Mouse (Mus musculus) C2C12 (cell line): ENCODE measurements at regions not wholly inside any gene's neighbourhood (a gene's known extent, or its start where the extent isn't known, plus 50 kb on each side); places are given as distances from the start of the nearest gene placed in this dataset.

Experiments
- H3K27me3 ChIP-seq: one replicate; pipeline ENCODE4 v1.6.1; 2011; ENCODE audit not compliant: control insufficient read depth, insufficient read depth, insufficient read length
- H3K36me3 ChIP-seq: one replicate; pipeline ENCODE4 v1.6.1; 2011; ENCODE audit not compliant: control insufficient read depth, insufficient read depth
- H3K4me3 ChIP-seq: one replicate; pipeline ENCODE4 v1.5.1; 2011; ENCODE audit warnings: mild to moderate bottlenecking, control low read depth; ENCODE audit not compliant: poor library complexity, insufficient read depth, severe bottlenecking
- H3K79me2 ChIP-seq: one replicate; pipeline ENCODE4 v1.6.1; 2011; ENCODE audit not compliant: control insufficient read depth, insufficient read depth
- H3K79me3 ChIP-seq: one replicate; pipeline ENCODE4 v1.6.1; 2011; ENCODE audit warnings: low read depth, control low read depth
- H3ac ChIP-seq: one replicate; pipeline ENCODE3; 2011; ENCODE audit warnings: low read depth; ENCODE audit not compliant: control insufficient read depth, insufficient read length
- CEBPB ChIP-seq: IDR thresholded peaks from one replicate; pipeline ENCODE4 v1.6.1; 2011; ENCODE audit warnings: low read depth, mild to moderate bottlenecking, control low read depth, moderate library complexity
- CTCF ChIP-seq: IDR thresholded peaks from one replicate; pipeline ENCODE4 v1.5.1; 2011; ENCODE audit not compliant: control insufficient read depth, insufficient read depth, insufficient read length
- FOSL1 ChIP-seq: IDR thresholded peaks from one replicate; pipeline ENCODE4 v1.8.0; 2011; ENCODE audit warnings: mild to moderate bottlenecking, low read length; ENCODE audit not compliant: poor library complexity, insufficient read depth, severe bottlenecking
- MAX ChIP-seq: IDR thresholded peaks from one replicate; pipeline ENCODE4 v1.6.1; 2011; ENCODE audit warnings: mild to moderate bottlenecking, control low read depth
- MYOD1 ChIP-seq: IDR thresholded peaks from one replicate; pipeline ENCODE4 v1.6.1; 2011; ENCODE audit warnings: low read depth; ENCODE audit not compliant: control insufficient read depth, insufficient read length
- MYOG ChIP-seq: IDR thresholded peaks from one replicate; pipeline ENCODE4 v1.6.1; 2011; ENCODE audit not compliant: control insufficient read depth, insufficient read length; ENCODE audit errors: extremely low read depth
- USF1 ChIP-seq: IDR thresholded peaks from one replicate; pipeline ENCODE4 v1.6.1; 2011; ENCODE audit warnings: low read depth, mild to moderate bottlenecking, control low read depth, moderate library complexity

GRCm38 (mm10) chr10:109378846-109379245, 368.1 kb upstream of the Syt1 start:
- no peaks in the 10 kb centered on the region for H3K79me3 ChIP-seq
- no peaks in the 10 kb centered on the region for H3K27me3 ChIP-seq
- H3K36me3 ChIP-seq, result no peaks in the 10 kb centered on the region
- H3K4me3 ChIP-seq, result no peak overlapping the region
- no peak overlapping the region for H3ac ChIP-seq
- no peak for TF ChIP-seq FOSL1
- no peak for TF ChIP-seq MYOG
- no peak for TF ChIP-seq CTCF
- TF ChIP-seq USF1, result no peak
- no peak for TF ChIP-seq MAX
- TF ChIP-seq MYOD1, result no peak
- no peak for TF ChIP-seq CEBPB
- no peaks in the 10 kb centered on the region for H3K79me2 ChIP-seq

GRCm38 (mm10) chr10:109360161-109360560, 349.4 kb upstream of the Syt1 start:
- H3ac ChIP-seq, result no peak overlapping the region
- no peak for TF ChIP-seq FOSL1
- TF ChIP-seq CEBPB, result no peak
- no peak for TF ChIP-seq MAX
- no peak for TF ChIP-seq CTCF
- no peak for TF ChIP-seq USF1
- no peak for TF ChIP-seq MYOG
- no peak for TF ChIP-seq MYOD1
- H3K4me3 ChIP-seq, result no peak overlapping the region
- H3K79me3 ChIP-seq, result no peaks in the 10 kb centered on the region
- H3K27me3 ChIP-seq, result no peaks in the 10 kb centered on the region
- H3K36me3 ChIP-seq, result no peaks in the 10 kb centered on the region
- no peaks in the 10 kb centered on the region for H3K79me2 ChIP-seq

- no peaks in the 10 kb centered on the region for H3K79me2 ChIP-seq
- no peaks in the 10 kb centered on the region for H3K27me3 ChIP-seq
- H3ac ChIP-seq, result no peak overlapping the region
- H3K36me3 ChIP-seq, result no peaks in the 10 kb centered on the region
- no peaks in the 10 kb centered on the region for H3K79me3 ChIP-seq
- TF ChIP-seq MYOD1 (no peak), CTCF (no peak), USF1 (no peak), MAX (no peak)
- no peak overlapping the region for H3K4me3 ChIP-seq
Observed at GRCm38 (mm10) chr10:109358812-109359211, 348.0 kb upstream of the Syt1 start.

GRCm38 (mm10) chr10:109332846-109333386, 322.1 kb upstream of the Syt1 start:
- no peaks in the 10 kb centered on the region for H3K36me3 ChIP-seq
- no peaks in the 10 kb centered on the region for H3K27me3 ChIP-seq
- no peak overlapping the region for H3K4me3 ChIP-seq
- no peak for TF ChIP-seq FOSL1
- TF ChIP-seq MYOG, result no peak
- no peak for TF ChIP-seq MAX
- no peak for TF ChIP-seq CEBPB
- no peak for TF ChIP-seq MYOD1
- no peak for TF ChIP-seq CTCF
- no peak for TF ChIP-seq USF1
- no peaks in the 10 kb centered on the region for H3K79me2 ChIP-seq
- H3K79me3 ChIP-seq, result no peaks in the 10 kb centered on the region
- no peak overlapping the region for H3ac ChIP-seq

- H3K36me3 ChIP-seq, result no peaks in the 10 kb centered on the region
- H3K79me3 ChIP-seq, result no peaks in the 10 kb centered on the region
- TF ChIP-seq CEBPB (no peak), CTCF (no peak), MYOD1 (no peak), USF1 (no peak), FOSL1 (no peak), MAX (no peak), MYOG (no peak)
- no peak overlapping the region for H3K4me3 ChIP-seq
- no peaks in the 10 kb centered on the region for H3K79me2 ChIP-seq
- no peak overlapping the region for H3ac ChIP-seq
- no peaks in the 10 kb centered on the region for H3K27me3 ChIP-seq
Observed at GRCm38 (mm10) chr10:109309286-109309685, 298.5 kb upstream of the Syt1 start.

DNA sequence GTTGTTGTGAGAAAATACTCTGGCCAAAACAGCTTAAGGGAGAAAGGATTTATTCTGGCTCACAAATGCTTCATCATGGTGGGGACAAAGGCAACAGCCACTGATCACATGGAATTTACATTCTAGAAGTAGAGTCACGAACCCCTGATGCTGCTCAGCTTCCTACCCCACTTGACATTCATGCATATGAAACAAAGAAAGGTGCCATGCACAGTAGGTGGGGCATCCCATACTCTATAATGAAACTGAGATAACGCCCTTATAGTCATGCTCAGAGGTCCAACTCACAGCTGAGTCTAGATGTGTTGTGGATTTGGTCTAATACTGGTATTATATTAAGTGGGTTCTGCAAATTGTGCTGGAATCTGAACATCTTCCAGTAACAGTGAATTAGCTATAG, 289.4 kb upstream of the Syt1 start:
- Histone ChIP-seq H3K79me2 (no peaks in the 10 kb centered on the region), H3K4me3 (no peak overlapping the region)
- TF ChIP-seq MYOG (no peak), FOSL1 (no peak)

More for the DNA sequence above, 289.4 kb upstream of the Syt1 start:
- H3K79me3 ChIP-seq, result no peaks in the 10 kb centered on the region
- H3ac ChIP-seq, result no peak overlapping the region
- H3K27me3 ChIP-seq, result no peaks in the 10 kb centered on the region
- H3K36me3 ChIP-seq, result no peaks in the 10 kb centered on the region
